Mouse (Mus musculus) urinary bladder, adult 2 months (tissue): Measurements from ENCODE around the gene Fam205a3. TPM values are rescaled to one million over a fixed set of nuclear protein-coding genes. Genes with fewer than 3 reads are reported as not detected.
"Not testable (repeated sequence)": the region's sequence is repeated elsewhere in the genome, so short reads cannot be mapped to it uniquely, and the experiment has no call there.

Experiments
- DNase-seq: peaks from one replicate; pipeline ENCODE4 v3.0.0; 2022; ENCODE audit warnings: low spot score
- polyA plus RNA-seq: library from polyadenylated mRNA; depleted of rRNA; stranded (reverse); fragments of >200 nt; gene quantifications from 2 replicates; pipeline ENCODE4 v1.2.3, GENCODE M21; 2012; rRNA removed

Fam205a3 gene
- 0.03 TPM in 1 of 2 replicates, not detected in the other for polyA plus RNA-seq

- not testable (repeated sequence) for DNase-seq
Measured at GRCm38 (mm10) chr4:42318034-42318433, at the start of gene Fam205a3. Fam205a3 (plus strand) TSS chr4:42318334.

DNA sequence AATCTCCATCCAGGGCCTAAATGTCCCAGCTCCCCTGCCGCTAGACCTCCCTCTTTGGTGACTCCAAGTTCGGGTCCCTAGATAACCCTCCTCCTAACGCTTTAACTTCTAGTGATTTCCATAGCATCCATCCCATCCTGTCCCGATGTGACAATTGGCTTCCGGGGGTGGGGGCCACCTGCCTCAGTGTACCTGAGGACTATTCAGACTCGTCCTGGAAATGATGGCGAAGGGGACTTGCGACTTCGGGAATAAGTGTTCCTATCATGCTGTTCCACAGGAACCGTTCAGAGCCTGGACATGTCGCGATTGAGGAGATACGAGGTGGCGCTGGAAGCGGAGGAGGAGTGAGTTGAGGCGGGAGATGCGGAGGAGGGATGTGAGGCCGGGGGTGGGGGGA is 24.2 kb upstream of the Fam205a3 start, which contains the start of gene Gm21953:
Gene Gm21953, plus strand, starts transcription at position 301 of the 400 bp plus-strand sequence.
- not testable (repeated sequence) for DNase-seq

Other genes with a start within 250 kb of the Fam205a3 start
- not detected in 2 replicates for gene Gm3893, start 227.1 kb upstream of the Fam205a3 start, polyA plus RNA-seq
- gene Gm13304, start 203.5 kb upstream of the Fam205a3 start, polyA plus RNA-seq, result not detected in 2 replicates
- 0.55 and 0.56 TPM in 2 replicates for gene Gm13306, start 164.9 kb upstream of the Fam205a3 start, polyA plus RNA-seq
- gene Gm13305, start 149.7 kb upstream of the Fam205a3 start, polyA plus RNA-seq, result 0.67 and 0.75 TPM in 2 replicates
- gene Gm10600, start 77.7 kb upstream of the Fam205a3 start, polyA plus RNA-seq, result not detected in 2 replicates
- gene Ccl21b, start 62.6 kb upstream of the Fam205a3 start, polyA plus RNA-seq, result not detected in 2 replicates
- not detected in 2 replicates for gene Gm21953, start 24.1 kb upstream of the Fam205a3 start, polyA plus RNA-seq
- not detected in 2 replicates for gene Gm21586, start 121.0 kb downstream of the Fam205a3 start, polyA plus RNA-seq
- 0.21 and 0.27 TPM in 2 replicates for gene Gm2163, start 148.4 kb downstream of the Fam205a3 start, polyA plus RNA-seq
- gene Fam205a2, start 209.8 kb downstream of the Fam205a3 start, polyA plus RNA-seq, result 0.03 TPM in 1 of 2 replicates, not detected in the other